Mouse (Mus musculus) liver, embryonic 14.5 days (tissue): ENCODE data around the gene Ap1s2.

ENCODE experiments used
- CTCF ChIP-seq: IDR thresholded peaks from 2 replicates; pipeline ENCODE4 v1.5.1; 2016; ENCODE audit warnings: antibody characterized with exemption, low read depth, control low read depth
- EP300 ChIP-seq: IDR thresholded peaks from 2 replicates; pipeline ENCODE4 v1.6.1; 2016; ENCODE audit warnings: antibody characterized with exemption, low read depth

- TF ChIP-seq CTCF (no peak), EP300 (no peak)
These were observed 847 bp upstream of the Ap1s2 start for GRCm38 (mm10) chrX:163908003-163908336.
